Mouse (Mus musculus) limb, embryonic 11.5 days (tissue): ENCODE measurements at regions not wholly inside any gene's neighbourhood (a gene's known extent, or its start where the extent isn't known, plus 50 kb on each side); places are given as distances from the start of the nearest gene placed in this dataset.

ENCODE experiments used
- ATAC-seq: fragments of 200-750 bp; cut with Nextera tagmentation; 2 replicates; pipeline ENCODE4 v1.8.0; 2017; ENCODE audit warnings: low read depth; ENCODE audit not compliant: insufficient number of reproducible peaks, low FRiP score, low TSS enrichment
- DNase-seq: peaks from one replicate; pipeline ENCODE4 v3.0.0-alpha.2; 2015; ENCODE audit warnings: low spot score
- H3K27ac ChIP-seq: fragments of 300-500 bp; sonication (generic); replicated peaks from 2 replicates; pipeline ENCODE4 v1.5.1; 2014; ENCODE audit warnings: low read depth, mild to moderate bottlenecking, low read length
- H3K27me3 ChIP-seq: fragments of 300-500 bp; sonication (generic); 2 replicates; pipeline ENCODE4 v1.6.1; 2014; ENCODE audit warnings: mild to moderate bottlenecking, low read length, mixed read lengths; ENCODE audit not compliant: control insufficient read depth, insufficient read depth
- H3K36me3 ChIP-seq: fragments of 300-500 bp; sonication (generic); 2 replicates; pipeline ENCODE4 v1.6.1; 2014; ENCODE audit warnings: mild to moderate bottlenecking, low read length, moderate library complexity, mixed read lengths; ENCODE audit not compliant: control insufficient read depth, insufficient read depth
- H3K4me1 ChIP-seq: fragments of 300-500 bp; sonication (generic); 2 replicates; pipeline ENCODE4 v1.6.1; 2014; ENCODE audit warnings: low read length, mixed read lengths; ENCODE audit not compliant: control insufficient read depth, insufficient read depth
- H3K4me2 ChIP-seq: fragments of 300-500 bp; sonication (generic); 2 replicates; pipeline ENCODE4 v1.6.1; 2014; ENCODE audit warnings: low read depth, mild to moderate bottlenecking, moderate library complexity; ENCODE audit not compliant: severe bottlenecking
- H3K4me3 ChIP-seq: fragments of 300-500 bp; sonication (generic); 2 replicates; pipeline ENCODE4 v1.5.1; 2014; ENCODE audit warnings: low read depth, low read length
- H3K9ac ChIP-seq: fragments of 300-500 bp; sonication (generic); 2 replicates; pipeline ENCODE4 v1.6.1; 2014; ENCODE audit warnings: mild to moderate bottlenecking, low read length
- H3K9me3 ChIP-seq: fragments of 300-500 bp; sonication (generic); 2 replicates; pipeline ENCODE4 v1.6.1; 2016; ENCODE audit warnings: low read length; ENCODE audit not compliant: control insufficient read depth
- WGBS: fragments of 180-500 bp; shearing (Covaris S2); extraction: QIAGEN DNeasy Blood & Tissue Kit; methylation state at CpG from one replicate; pipeline ENCODE4 v1.1.7; 2014; 5-methylcytosine and 5-hydroxymethylcytosine counted together

DNA sequence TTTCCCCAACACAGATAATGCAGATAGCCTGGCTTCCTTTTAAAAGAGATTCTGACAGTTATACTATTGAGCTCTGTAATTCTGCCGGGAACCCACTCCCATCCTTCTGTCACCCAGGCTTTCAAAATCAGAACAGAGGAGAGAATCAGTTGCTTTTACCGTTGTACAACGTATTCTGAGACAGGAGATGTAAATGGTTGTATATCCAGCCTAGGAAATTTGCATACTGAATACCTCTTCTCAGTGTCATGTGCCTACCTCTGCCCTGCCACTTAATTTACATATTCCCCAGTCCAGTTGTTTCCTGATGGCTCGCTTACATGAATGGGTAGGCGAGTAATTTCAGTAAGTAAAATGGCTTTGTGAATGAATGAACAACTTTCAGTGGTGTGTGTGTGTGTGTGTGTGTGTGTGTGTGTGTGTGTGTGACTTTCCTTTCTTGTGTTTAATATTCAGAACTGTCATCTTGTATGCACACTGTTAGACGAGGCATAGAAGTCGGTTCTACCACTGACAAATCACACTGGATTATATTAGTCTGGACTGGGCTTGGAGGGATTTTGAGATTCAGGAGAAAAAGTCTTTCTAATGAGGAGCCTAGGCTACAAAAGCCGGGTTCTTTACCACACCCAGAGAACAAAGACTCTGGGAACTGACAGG, 282.2 kb upstream of the Cdh6 start:
- Histone ChIP-seq H3K36me3 (no peaks in the 10 kb centered on the region), H3K9ac (no peak overlapping the region), H3K27me3 (no peaks in the 10 kb centered on the region), H3K4me1 (no peaks in the 10 kb centered on the region), H3K4me2 (no peak overlapping the region), H3K4me3 (no peak overlapping the region), H3K9me3 (no peaks in the 10 kb centered on the region), H3K27ac (no peak overlapping the region)
- WGBS = 82% methylated on average over 8 of the region's 8 CpGs
- DNase-seq (no peak), ATAC-seq (no peak)

DNA sequence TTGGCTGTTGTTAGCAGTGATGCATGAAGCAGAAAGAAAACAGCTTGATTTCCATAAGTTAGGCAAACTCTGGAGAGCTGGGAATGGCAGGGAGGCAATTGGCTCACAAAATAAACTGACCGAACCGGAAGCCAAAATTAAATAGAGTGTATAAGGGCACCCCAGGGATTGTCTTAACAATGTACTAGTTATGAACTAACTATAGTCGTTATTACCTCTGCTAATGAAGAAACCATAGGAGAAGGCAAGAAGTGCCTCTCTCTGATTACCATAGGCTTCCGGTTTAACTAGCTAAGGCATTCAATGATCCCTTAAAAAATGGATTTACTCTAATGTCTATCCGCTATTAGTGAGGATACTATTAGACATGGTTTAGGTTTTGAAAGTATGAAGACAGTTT, 276.9 kb upstream of the Cdh6 start:
- H3K9ac ChIP-seq = no peak overlapping the region
- no peaks in the 10 kb centered on the region for H3K27me3 ChIP-seq
- H3K9me3 ChIP-seq = no peaks in the 10 kb centered on the region
- no peak overlapping the region for H3K4me3 ChIP-seq
- ATAC-seq (no peak), DNase-seq (no peak)
- no peaks in the 10 kb centered on the region for H3K4me1 ChIP-seq
- no peaks in the 10 kb centered on the region for H3K36me3 ChIP-seq
- H3K4me2 ChIP-seq = no peak overlapping the region
- 65% methylated on average over 5 of the region's 5 CpGs for WGBS
- no peak overlapping the region for H3K27ac ChIP-seq

DNA sequence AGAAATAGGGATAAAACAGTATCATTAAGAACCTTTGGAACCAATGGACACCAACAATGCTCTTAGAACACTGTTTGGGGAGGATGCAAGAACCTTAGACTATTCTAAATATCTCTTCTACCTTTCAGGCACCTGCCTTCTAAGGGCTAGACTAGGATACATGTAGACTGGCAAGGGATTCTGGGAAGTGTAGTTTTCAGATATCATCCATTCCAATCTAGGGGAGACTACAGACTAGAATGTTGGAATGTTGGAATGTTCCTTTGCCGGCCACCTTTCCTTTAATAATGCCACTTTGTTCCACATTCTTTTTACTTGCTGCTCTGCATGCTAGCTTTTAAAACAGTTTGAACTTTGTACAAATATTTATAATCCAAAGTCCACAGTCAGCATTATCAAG, 261.1 kb upstream of the Cdh6 start:
- DNase-seq (no peak), ATAC-seq (no peak)
- Histone ChIP-seq H3K9ac (no peak overlapping the region), H3K27me3 (no peaks in the 10 kb centered on the region), H3K4me1 (no peaks in the 10 kb centered on the region), H3K4me2 (no peak overlapping the region), H3K36me3 (no peaks in the 10 kb centered on the region), H3K27ac (no peak overlapping the region), H3K4me3 (no peak overlapping the region), H3K9me3 (no peaks in the 10 kb centered on the region)
- WGBS = 75% methylated on average over 1 of the region's 1 CpGs

DNA sequence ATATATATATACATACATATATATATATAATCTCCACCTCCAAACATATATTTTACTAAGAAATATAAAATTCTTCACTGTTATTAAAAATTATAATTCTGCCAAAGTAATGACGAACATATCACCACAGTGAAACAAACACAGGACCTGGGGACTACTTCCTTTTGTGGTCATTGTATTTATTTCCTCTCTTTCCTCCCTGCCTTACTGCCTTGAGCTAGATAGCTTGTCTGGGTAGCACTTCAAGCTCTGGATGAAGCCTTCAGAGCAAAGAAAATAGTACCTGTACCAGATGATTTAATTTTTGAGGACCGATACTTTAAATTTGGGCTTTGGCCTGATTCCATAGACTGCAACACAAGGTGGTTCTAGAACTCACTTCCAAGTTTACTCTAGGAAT, 259.5 kb upstream of the Cdh6 start:
- H3K9me3 ChIP-seq = no peaks in the 10 kb centered on the region
- DNase-seq (no peak), ATAC-seq (no peak)
- no peak overlapping the region for H3K27ac ChIP-seq
- no peaks in the 10 kb centered on the region for H3K36me3 ChIP-seq
- no peak overlapping the region for H3K9ac ChIP-seq
- no peak overlapping the region for H3K4me2 ChIP-seq
- no peaks in the 10 kb centered on the region for H3K4me1 ChIP-seq
- 94% methylated on average over 2 of the region's 2 CpGs for WGBS
- H3K4me3 ChIP-seq = no peak overlapping the region
- H3K27me3 ChIP-seq = no peaks in the 10 kb centered on the region

DNA sequence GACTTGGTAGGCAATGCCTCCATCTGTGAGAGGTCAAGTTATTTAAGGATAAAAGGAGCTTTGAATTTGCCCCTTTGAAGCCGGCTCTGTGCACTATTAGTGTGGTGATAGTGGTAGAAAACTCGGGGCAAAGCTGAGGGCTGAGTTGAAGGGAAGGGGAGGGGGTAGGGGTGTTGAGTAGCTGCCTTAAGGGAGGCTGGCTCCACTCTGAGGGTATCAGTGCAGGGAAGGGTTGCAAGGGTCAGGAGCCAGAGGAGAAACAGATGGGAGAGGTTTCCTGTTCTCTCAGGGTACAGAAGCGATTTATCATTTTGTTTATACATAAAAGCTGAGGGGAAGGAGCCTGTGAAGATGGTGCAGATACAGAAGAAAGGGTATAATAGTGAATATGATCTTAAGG, 246.1 kb upstream of the Cdh6 start:
- Histone ChIP-seq H3K27ac (no peak overlapping the region), H3K36me3 (no peaks in the 10 kb centered on the region), H3K4me3 (no peak overlapping the region), H3K27me3 (no peaks in the 10 kb centered on the region), H3K9me3 (no peaks in the 10 kb centered on the region), H3K4me2 (no peak overlapping the region), H3K4me1 (no peaks in the 10 kb centered on the region), H3K9ac (no peak overlapping the region)
- ATAC-seq (no peak), DNase-seq (peak; percentile 23)
- 8% methylated on average over 3 of the region's 3 CpGs for WGBS

DNA sequence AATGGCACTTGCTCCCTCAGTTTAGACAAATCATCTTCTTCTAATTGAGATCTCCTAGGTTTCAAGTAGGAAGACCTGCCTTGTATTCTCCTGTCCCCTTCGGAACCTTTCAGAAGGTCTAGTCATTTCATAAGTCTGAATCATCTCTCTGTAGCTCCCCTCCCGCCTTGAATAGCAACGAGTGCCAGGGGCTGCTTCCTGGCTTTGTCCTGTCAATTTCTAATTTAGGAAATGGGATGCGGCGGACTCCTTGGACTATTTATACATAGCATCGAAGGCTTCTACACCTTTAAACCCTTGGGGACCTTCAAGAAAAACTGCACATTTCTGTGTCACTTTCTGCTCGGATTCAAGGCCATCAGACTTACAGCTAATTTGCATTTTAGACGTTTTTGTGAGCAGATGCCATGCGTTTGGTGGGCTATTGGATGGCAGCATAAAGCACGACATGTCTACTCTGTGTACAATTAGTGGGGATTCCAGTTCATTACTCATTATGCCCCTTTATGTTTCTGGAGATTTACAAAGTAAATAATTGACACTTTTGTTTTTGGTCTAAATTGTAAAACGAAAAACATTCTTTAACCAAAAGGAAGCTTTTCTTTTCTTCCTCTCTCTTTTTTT, 236.7 kb upstream of the Cdh6 start:
- no peak overlapping the region for H3K27ac ChIP-seq
- no peak for DNase-seq

DNA sequence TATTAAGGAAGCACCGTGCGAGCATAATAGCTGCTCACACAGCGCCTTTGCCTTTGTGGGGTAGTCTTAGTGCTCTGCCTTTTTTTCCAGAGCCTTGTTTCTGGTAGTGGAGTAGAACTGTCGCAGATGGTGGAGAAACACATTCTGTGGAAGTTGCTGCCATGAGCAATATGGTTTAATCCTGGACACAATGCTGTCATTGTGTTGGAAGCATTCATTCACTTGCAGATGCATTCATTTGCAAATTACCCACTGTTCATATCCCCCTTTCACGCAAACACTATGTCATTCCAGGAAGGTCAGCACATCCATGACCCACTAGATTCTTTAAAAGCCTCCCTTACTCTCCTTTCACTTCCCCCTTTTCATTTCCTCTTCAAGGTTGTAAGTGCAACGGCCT, 219.7 kb upstream of the Cdh6 start:
- ATAC-seq = peak; percentile 86
- no peak overlapping the region for H3K4me3 ChIP-seq
- H3K9ac ChIP-seq = no peak overlapping the region
- H3K27ac ChIP-seq = no peak overlapping the region
- no peaks in the 10 kb centered on the region for H3K9me3 ChIP-seq
- H3K36me3 ChIP-seq = no peaks in the 10 kb centered on the region
- H3K4me1 ChIP-seq = no peaks in the 10 kb centered on the region
- 17% methylated on average over 6 of the region's 6 CpGs for WGBS
- no peak overlapping the region for H3K4me2 ChIP-seq
- DNase-seq = peak; percentile 41
- no peaks in the 10 kb centered on the region for H3K27me3 ChIP-seq

More for the DNA sequence above, 236.7 kb upstream of the Cdh6 start:
- no peak overlapping the region for H3K9ac ChIP-seq
- H3K9me3 ChIP-seq = no peaks in the 10 kb centered on the region
- no peak overlapping the region for H3K4me2 ChIP-seq
- no peak overlapping the region for H3K4me3 ChIP-seq
- WGBS = 69% methylated on average over 11 of the region's 11 CpGs
- no peaks in the 10 kb centered on the region for H3K36me3 ChIP-seq
- H3K4me1 ChIP-seq = no peaks in the 10 kb centered on the region
- no peaks in the 10 kb centered on the region for H3K27me3 ChIP-seq
- ATAC-seq = no peak

DNA sequence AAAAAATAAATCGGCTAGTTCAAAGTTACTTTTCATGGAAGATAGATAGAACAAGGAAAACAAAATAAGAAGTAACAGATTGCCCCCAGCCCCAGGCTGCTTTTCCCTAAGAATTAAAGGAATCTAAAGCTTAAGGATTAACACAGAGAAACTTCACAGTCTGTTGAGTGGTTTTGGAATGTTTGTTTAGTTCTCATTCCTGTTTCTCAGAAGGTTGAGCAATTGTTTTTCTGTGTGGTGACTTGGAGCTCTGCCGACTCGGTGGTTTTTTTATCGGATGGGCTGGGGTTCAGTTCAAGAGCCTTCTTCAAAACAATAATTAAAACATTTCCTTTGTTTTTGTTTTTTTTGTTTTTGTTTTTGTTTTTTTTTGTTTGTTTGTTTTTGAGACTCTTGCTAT, 217.9 kb upstream of the Cdh6 start:
- Histone ChIP-seq H3K4me2 (no peak overlapping the region), H3K36me3 (no peaks in the 10 kb centered on the region), H3K9me3 (no peaks in the 10 kb centered on the region), H3K9ac (no peak overlapping the region), H3K4me3 (no peak overlapping the region), H3K27ac (no peak overlapping the region), H3K4me1 (no peaks in the 10 kb centered on the region), H3K27me3 (no peaks in the 10 kb centered on the region)
- no peak for ATAC-seq
- WGBS = 95% methylated on average over 4 of the region's 4 CpGs
- no peak for DNase-seq

DNA sequence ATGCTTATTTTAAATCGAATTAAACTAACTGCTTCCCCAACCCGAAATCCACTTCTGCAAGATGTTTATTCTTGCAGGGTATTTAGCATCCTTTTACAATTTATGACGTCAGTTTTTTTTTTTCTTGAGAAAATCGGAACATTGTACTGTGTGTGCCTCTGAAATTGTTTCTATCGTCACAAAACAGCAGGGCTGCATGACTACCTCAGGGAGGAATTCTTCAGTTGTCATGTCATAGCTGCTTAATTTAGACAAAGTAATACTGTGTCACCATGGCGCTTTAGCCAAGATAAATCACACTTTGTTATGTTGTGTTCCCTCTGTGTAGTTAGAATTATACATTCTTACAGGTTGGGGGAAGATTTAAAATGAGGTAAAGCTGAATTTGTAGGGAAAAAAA, 211.3 kb upstream of the Cdh6 start:
- Histone ChIP-seq H3K4me1 (no peaks in the 10 kb centered on the region), H3K27ac (no peak overlapping the region), H3K4me3 (no peak overlapping the region), H3K9ac (no peak overlapping the region), H3K4me2 (no peak overlapping the region), H3K9me3 (no peaks in the 10 kb centered on the region), H3K27me3 (no peaks in the 10 kb centered on the region), H3K36me3 (no peaks in the 10 kb centered on the region)
- 61% methylated on average over 6 of the region's 6 CpGs for WGBS
- ATAC-seq (no peak), DNase-seq (no peak)
